Mouse (Mus musculus): Measurements from ENCODE around the gene Por. TPM values are rescaled to one million over a fixed set of nuclear protein-coding genes. Genes with fewer than 3 reads are reported as not detected.

Por gene
- total RNA-seq, 2 experiments from 2014 or later, result 50.7 to 65.8 TPM

DNA sequence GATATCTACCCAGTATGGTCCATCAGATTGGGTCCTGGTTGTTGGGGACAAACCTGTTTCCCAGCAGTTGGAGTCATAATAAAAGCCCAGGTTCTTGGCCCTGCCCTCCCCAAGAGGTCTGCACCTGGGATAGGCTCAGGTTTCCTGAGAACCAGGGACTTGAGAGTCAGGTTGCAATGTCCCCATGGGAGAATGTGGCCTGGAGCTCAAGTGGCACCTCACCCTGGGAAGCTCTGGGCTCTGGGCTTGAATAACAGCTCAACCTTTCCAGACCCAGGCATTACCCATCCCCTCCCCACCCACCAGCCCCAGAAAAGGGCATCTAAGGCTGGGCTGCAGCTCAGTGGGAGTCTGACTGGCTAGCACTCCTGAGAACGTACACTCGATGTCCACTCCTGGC lies 16.6 kb upstream of the Por start:
- DNase-seq (ENCODE audit: low spot score), result no peak
- intact Hi-C loops (cut with DNase I), result no loop called here

- intact Hi-C loops (cut with DNase I), result no loop called here
- DNase-seq (ENCODE audit: low spot score), result no peak
Measured at GRCm38 (mm10) chr5:135656046-135656445, 13.8 kb upstream of the Por start.

DNA sequence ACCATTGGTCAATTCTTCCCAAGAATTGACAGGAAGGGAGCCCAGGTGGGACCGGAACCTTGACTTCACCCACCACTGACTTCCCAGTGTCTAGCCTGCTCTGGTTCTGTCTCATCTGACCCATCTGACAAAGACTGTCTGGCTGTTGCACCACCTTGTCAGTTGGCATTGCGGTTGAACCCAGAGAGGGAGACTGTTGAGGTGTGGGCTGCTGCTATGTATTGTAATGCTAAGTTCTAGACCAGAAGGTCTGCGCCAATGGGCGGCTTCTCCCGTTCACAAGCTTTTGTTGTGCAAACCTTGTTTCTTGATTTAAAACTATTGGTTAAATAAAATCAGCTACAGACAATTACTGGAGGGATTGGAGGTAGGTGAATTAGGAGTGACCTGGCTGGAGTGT lies 12.7 kb upstream of the Por start:
- intact Hi-C loops (cut with DNase I), result no loop called here
- no peak for DNase-seq (ENCODE audit: low spot score)

DNA sequence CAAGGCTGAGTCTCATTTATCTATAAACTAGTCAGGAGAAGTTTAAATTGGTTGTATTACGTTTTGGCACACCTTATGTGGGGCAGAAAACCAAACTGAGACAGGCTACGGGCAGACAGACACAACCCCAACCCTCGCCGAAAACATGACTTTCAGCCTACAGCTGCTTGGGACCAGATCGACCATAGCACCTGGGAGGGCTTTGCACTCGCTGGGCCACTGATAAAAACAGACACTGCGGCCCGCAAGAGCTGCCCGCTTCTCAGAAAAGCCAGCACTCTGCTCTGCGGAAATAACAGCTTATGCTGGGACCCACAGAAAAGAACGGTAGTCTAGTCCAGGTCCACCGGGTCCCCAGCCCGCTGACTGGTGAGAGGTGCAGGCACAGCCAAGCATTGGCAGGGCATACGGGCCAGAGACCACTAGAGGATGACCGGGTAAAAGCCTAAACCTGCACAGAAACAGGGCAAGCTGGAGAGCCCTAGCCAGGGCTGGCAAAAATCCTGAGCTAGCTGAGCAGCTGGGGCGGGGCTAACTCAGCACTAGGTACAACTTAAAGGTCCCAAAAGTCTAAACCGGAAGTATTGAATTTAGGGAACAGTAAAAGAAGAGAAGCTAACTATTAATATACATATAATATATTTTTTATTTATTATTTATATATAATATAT lies 12.0 kb upstream of the Por start:
- intact Hi-C loops (cut with DNase I), result no loop called here
- DNase-seq (ENCODE audit: low spot score), result no peak

- intact Hi-C loops (cut with DNase I), result no loop called here
- DNase-seq (ENCODE audit: low spot score), result no peak
Measured at GRCm38 (mm10) chr5:135659956-135660355, 9.9 kb upstream of the Por start.

DNA sequence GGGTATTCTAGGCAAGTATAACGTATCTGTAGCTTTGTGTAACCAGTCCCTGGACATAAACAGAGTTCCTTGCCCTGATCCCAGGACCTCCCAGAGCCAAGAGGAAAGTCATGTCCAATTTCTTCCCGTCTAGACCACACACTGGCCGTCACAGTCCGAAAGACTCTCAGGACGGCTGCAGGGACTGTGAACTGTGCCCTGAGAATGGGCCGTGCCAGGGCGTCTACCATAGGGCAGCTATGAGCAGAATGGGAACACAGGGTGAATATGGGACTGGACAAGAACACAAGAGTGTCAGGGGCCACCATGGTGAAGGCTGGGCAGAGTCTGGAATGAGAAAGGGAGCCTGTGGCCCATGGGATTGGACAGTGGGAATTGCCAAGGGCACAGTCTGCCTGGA lies 9.3 kb upstream of the Por start:
- no peak for DNase-seq (ENCODE audit: low spot score)
- intact Hi-C loops (cut with DNase I), result no loop called here

GRCm38 (mm10) chr5:135666890-135667289 lies 2.9 kb upstream of the Por start:
- no peak for DNase-seq (ENCODE audit: low spot score)
- intact Hi-C loops (cut with DNase I), result no loop called here

DNA sequence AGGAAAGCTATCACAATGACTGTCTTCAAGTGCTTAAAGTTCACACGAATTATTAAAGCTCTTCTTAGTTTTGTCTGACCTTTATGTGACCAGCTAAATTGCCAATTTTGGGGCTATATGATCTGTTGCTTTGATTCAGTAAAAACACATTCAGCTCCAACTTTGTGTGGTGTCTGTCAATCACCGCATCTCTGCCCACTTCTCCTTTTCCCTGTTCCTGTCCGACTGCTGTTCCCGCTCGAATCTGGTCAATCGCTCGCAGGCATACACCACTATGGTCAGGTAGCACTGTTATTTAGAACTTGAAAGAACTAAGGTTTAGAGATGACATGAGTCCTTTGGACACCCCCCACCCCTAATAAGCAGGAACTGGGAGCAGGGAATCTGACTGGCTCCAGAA lies 1.8 kb upstream of the Por start:
- intact Hi-C loops (cut with DNase I), result no loop called here

GRCm38 (mm10) chr5:135670881-135671280 lies 1.0 kb downstream of the Por start:
- DNase-seq (ENCODE audit: low spot score), result no peak
- intact Hi-C loops (cut with DNase I), result no loop called here

More for the DNA sequence above, 1.8 kb upstream of the Por start:
- DNase-seq (ENCODE audit: low spot score), result no peak

DNA sequence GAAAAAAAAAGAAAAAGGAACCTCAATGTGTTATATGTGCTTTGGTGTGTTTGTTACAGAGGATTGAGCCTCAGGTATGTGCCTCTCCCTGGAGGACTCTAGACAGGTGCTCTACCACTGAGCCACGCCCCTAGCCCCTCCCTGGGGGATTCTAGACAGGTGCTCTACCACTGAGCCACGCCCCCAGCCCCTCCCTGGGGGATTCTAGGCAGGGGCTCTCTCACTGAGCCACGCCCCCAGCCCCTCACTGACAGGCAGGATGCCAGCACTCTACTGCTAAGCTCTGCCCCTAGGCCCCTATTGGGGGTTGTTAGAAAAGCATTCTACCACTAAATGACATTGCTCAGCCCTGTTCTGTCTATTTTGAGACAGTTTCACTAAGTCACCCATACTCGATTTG lies 2.7 kb downstream of the Por start:
- intact Hi-C loops (cut with DNase I), result no loop called here
- DNase-seq (ENCODE audit: low spot score), result no peak

DNA sequence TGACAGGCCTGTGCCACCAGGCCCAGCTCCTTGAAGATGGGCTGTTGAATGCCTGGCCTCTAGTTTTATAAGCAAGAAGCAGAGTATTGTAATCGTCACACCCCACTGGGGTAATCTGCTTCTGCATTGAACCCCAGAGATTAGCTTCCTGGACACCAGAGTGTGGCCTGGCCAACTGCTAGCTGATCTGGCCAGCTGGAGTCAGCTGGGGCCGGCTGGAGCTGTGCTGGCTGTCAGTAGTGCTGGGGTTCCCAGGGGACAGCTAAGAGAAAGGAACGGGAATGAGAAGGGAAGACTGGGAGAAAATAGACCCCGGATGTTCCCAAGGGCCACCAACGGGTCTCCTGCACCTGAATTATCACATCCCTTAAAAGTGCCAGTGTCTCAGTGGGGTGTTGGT lies 3.1 kb downstream of the Por start:
- intact Hi-C loops (cut with DNase I), result no loop called here
- peak; percentile 64 for DNase-seq (ENCODE audit: low spot score)

DNA sequence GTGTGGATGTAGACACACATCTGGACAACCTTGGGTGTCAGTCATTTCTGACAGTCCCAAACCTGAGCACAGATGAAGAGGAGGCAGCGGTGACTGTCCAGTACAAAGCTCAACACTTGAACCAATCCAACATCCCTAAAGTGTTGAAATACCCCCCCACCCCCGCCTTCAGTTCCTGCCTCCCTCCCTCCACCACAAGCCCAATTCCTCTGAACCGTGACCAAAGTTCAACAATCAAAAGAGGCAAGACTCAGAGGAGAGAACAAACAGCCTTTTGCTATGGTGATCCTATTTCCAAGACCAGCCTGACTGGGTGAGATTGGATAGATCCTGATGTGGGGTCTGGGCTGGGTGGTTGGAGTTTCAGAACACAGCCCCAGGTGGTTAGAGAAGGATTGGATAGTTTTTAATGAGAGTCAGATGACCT lies 4.5 kb downstream of the Por start:
- DNase-seq (ENCODE audit: low spot score), result no peak
- intact Hi-C loops (cut with DNase I), result no loop called here

DNA sequence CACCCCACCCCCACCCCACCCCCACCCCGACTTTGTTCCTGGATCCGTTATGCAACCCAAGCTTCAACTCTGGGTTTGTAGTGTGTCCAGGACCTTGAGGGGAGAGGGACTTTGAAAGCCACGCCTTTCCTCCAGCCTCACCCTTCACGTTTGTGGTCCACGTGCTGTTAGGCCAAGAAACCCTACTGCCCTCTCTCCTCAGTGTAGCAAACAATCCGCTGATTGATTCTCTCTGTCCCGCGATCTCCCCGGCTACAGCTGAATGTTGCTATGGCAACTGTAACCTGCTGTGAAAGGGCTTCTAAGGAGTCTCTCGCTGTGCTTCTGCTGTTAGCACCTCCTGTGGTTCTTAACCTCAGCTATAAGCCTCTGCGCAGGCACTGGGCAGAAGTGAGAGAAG lies 5.0 kb downstream of the Por start:
- intact Hi-C loops (cut with DNase I), result no loop called here

DNA sequence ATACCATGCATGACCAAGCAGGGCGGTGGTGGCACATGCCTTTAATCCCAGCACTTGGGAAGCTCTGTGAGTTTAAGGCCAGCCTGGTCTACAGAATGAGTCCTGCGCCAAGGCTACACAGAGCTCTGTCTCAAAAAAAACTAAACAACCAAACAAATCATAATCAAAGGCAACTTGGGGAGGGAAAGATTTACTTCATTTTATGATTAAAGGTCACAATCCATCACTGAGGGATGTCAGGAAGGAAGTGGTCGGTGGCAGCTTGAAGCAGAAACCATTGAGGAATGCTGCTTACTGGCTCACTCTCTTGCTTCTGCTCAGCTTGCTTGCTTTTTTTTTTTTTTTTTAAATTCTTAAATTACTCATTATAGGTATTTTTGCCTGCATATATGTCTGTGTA lies 6.9 kb downstream of the Por start:
- intact Hi-C loops (cut with DNase I), result no loop called here
- DNase-seq (ENCODE audit: low spot score), result no peak

More for the DNA sequence above, 5.0 kb downstream of the Por start:
- DNase-seq (ENCODE audit: low spot score), result peak; percentile 76

- intact Hi-C loops (cut with DNase I), result no loop called here
- DNase-seq (ENCODE audit: low spot score), result no peak
Measured at GRCm38 (mm10) chr5:135677251-135677650, 7.4 kb downstream of the Por start.

DNA sequence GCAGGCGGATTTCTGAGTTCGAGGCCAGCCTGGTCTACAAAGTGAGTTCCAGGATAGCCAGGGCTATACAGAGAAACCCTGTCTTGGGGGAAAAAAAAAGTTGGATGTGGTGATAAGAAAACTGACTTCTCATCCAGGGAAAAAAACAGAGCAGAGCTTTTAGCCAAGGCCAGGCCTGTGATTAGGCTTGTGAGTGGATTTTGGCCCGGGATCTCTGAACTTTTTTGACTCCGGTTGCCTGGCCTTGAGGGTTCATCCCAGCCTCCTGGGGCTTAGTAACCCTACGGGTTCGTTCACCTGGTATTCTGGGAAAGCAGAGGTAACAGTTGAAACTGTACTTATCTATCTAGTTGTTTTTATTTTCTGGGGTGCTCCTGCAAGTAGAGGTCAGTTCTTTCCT lies 8.6 kb downstream of the Por start:
- DNase-seq (ENCODE audit: low spot score), result no peak
- intact Hi-C loops (cut with DNase I), result no loop called here

- DNase-seq (ENCODE audit: low spot score), result no peak
- intact Hi-C loops (cut with DNase I), result no loop called here
Measured at GRCm38 (mm10) chr5:135680967-135681545, 11.2 kb downstream of the Por start.

- intact Hi-C loops (cut with DNase I), result no loop called here
- DNase-seq (ENCODE audit: low spot score), result no peak
Measured at GRCm38 (mm10) chr5:135682009-135682408, 12.2 kb downstream of the Por start.

DNA sequence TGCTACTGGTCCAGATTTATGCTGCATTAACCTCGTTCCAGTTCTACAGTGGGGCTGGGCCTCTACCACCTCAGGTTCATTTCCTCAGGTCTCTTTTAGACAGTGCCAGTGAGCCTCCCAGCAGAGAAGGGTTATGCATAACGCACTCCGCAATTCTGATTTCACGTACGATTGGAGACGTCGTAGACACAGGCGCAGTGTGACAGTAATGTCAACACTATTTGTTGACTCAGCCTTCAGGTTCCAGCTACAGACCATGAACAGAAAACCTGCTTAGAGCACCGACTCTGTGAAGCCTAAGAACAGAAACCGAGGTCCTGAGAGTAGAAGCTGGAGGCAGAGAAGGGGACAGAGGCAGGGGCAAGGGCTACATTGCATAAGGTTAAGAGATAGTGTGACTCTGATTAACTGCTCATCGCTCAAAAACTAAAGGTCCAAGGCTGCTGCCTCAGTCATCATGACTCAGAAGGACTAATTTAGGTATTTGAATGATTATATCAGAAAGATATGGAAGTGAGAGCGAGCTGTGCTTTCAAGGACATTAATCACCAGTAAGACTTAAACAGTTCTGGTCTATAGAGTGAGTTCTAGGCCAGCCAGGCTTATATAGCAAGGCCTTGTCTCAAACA lies 13.2 kb downstream of the Por start:
- no peak for DNase-seq (ENCODE audit: low spot score)
- intact Hi-C loops (cut with DNase I), result no loop called here

DNA sequence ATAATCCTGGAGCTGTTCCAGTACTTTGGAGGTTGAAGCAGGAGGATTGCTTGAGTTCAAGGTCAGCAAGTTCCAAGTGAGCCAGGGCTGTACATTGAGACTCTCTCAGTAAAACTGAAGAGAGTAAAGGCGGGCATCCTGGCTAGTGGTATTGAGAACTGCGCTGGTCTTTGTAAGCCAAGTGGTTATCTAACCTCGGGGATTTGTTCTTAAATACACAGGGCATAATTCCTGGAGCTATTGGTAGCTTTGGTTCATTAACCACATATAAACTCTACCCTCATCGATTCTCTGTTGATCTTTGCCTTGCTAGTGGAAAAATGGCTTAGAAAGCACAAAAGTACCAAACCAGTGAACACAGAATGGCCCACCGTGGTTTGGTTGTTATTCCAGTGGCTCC lies 20.6 kb downstream of the Por start:
- intact Hi-C loops (cut with DNase I), result loop anchor here (5.0 kb wide), 1 partner anchor 503 kb away; the partner anchor contains the start of gene Baz1b
- no peak for DNase-seq (ENCODE audit: low spot score)

DNA sequence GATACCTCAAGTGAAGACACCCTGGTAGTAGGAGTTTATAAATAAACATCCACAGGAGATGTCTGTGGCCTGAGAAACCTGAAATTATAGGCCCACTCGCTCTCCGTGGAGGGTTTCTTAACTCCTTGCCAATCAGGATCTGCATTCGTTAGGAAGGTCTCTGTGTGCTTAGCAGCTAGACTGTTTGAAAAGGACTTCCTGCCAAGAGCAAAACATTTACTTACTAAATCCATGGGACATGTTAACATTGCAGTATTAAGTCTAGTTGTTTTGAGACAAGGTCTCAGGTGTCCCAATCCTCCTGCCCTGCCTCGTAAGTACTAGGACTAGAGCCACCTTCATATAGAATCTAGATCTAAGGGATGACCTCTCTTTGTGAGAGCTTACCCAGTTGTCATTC lies 21.4 kb downstream of the Por start:
- no peak for DNase-seq (ENCODE audit: low spot score)
- intact Hi-C loops (cut with DNase I), result loop anchor here (5.0 kb wide), 1 partner anchor 504 kb away; the partner anchor contains the start of gene Baz1b

Measured in heart, postnatal 25 days (tissue).